Mouse (Mus musculus) cerebellum, adult 2 months (tissue): ENCODE results near the gene P2ry6. TPM values are rescaled to one million over a fixed set of nuclear protein-coding genes. Genes with fewer than 3 reads are reported as not detected.

Experiments
- DNase-seq, 2 experiments: peaks; one replicate each; pipeline ENCODE4 v3.0.0; 2021
- H3K27ac ChIP-seq: fragments of 200-500 bp; 2 replicates; pipeline ENCODE4 v1.5.1; 2012; ENCODE audit warnings: low read length, control low read depth, inconsistent platforms; ENCODE audit not compliant: insufficient read depth
- H3K27me3 ChIP-seq: fragments of 200-500 bp; 2 replicates; pipeline ENCODE4 v1.6.1; 2012; ENCODE audit warnings: inconsistent platforms, mild to moderate bottlenecking, low read length, moderate library complexity; ENCODE audit not compliant: control insufficient read depth, insufficient read depth
- H3K4me1 ChIP-seq: fragments of 200-500 bp; 2 replicates; pipeline ENCODE4 v1.6.1; 2011; ENCODE audit warnings: low read length; ENCODE audit not compliant: control insufficient read depth, insufficient read depth
- H3K4me3 ChIP-seq: fragments of 200-500 bp; replicated peaks from 2 replicates; pipeline ENCODE3; 2011; ENCODE audit warnings: mild to moderate bottlenecking, low read depth, low read length, control low read depth; ENCODE audit not compliant: insufficient read depth
- CTCF ChIP-seq: fragments of 200-500 bp; IDR thresholded peaks from 2 replicates; pipeline ENCODE4 v1.5.1; 2011; ENCODE audit warnings: low read depth, mild to moderate bottlenecking, control low read depth, low read length, moderate library complexity, borderline replicate concordance; ENCODE audit not compliant: insufficient read depth
- POLR2A ChIP-seq: fragments of 200-500 bp; IDR thresholded peaks from 2 replicates; pipeline ENCODE4 v1.6.1; 2011; ENCODE audit warnings: low read length, control low read depth, borderline replicate concordance; ENCODE audit not compliant: insufficient read depth
- WGBS: fragments of 180-500 bp; shearing (Covaris S2); methylation state at CpG from one replicate; pipeline ENCODE4 v1.1.7; 2018; 5-methylcytosine and 5-hydroxymethylcytosine counted together
- polyA plus RNA-seq: library from polyadenylated mRNA; depleted of rRNA; stranded (reverse); fragments of >200 nt; gene quantifications from 2 replicates; pipeline ENCODE4 v1.2.3, GENCODE M21; 2012

The P2ry6 gene
- polyA plus RNA-seq, 1 experiment: 1.1 TPM

DNA sequence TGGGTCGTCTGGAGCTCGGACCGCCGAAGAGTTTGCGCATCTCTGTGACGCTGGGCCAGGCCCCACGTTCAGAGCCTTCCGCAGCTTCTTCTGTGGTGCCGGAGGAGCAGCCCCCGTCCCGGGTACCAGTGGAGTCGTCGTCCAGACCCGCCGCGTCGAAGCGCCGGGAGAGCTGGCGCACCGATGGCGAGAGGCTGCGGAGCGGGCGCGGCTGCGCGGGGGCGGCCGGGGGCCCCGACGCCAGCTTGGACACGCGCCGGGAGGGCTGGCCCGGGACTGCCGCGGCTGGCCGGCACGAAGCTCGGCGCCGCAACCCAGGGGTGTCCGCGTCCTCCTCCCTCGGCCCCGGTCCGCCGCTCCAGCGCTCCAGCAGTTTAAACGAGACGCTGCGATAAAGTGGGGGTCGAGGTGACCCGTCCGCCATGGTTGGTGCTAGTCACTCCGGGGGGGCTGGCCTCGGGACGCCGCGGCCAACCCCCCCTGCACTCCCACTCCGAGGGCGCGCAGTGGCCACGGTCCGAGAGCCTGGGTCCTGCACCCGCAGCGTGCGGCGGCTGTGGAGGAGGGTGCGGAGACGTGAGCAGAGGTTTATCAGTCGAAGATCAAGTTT is 43.0 kb downstream of the P2ry6 start:
- no peak overlapping the region for H3K27ac ChIP-seq
- TF ChIP-seq CTCF (no peak), POLR2A (no peak)
- H3K4me1 ChIP-seq: peaks cover 3% of the 10 kb centered on the region; the same call in 1 of the 2 replicates
- H3K27me3 ChIP-seq: peaks cover 10% of the 10 kb centered on the region; the same call in 1 of the 2 replicates
- DNase-seq: no peak
- WGBS: under 1% methylated on average over 73 of the region's 73 CpGs
- no peak overlapping the region for H3K4me3 ChIP-seq

- 15% methylated on average over 53 of the region's 53 CpGs for WGBS
- no peak overlapping the region for H3K27ac ChIP-seq
- no peak overlapping the region for H3K4me3 ChIP-seq
- TF ChIP-seq POLR2A (no peak), CTCF (no peak)
- peaks cover 10% of the 10 kb centered on the region; the same call in 1 of the 2 replicates for H3K27me3 ChIP-seq
- DNase-seq: no peak
- peaks cover 6% of the 10 kb centered on the region; the same call in 1 of the 2 replicates for H3K4me1 ChIP-seq
Measured at GRCm38 (mm10) chr7:100930619-100931315, 43.7 kb downstream of the P2ry6 start.

DNA sequence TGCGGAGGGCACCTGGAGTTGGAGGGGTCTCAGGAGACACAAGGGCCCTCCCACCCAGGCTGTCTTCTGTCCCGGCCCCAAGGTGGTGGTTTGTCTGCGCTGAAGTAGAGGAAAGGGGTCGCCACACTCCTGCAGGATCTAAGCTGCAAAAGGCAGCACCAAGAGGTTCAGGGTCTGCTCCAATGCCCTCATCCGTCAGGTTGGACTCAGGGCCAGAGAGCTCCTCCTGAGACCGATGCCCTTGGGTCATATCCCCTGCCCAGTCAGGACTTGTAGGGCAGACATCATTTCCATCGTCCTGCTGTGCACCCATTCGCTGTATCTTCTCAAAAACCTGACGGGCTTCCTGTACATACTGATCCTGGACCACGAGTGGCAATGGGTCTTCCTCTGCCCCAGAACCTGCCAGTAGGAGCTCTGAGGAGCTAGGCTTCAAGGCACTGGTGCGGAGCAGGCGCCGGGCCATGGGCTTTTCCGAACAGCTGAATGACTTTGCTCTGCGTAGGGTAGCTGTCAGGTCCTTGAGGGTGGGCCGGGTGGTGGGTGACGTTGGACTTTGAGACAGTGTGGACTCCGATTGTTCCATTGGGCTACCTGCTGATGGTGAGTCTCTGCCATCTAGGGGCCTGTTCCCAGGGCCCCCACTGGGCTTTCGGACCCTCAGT is 44.7 kb downstream of the P2ry6 start:
- no peak for DNase-seq
- no peak for TF ChIP-seq POLR2A
- WGBS: 86% methylated on average over 19 of the region's 19 CpGs
- Histone ChIP-seq H3K4me3 (no peak overlapping the region), H3K27me3 (peaks cover 10% of the 10 kb centered on the region; the same call in 1 of the 2 replicates), H3K4me1 (peaks cover 6% of the 10 kb centered on the region; the same call in 1 of the 2 replicates), H3K27ac (no peak overlapping the region)

- no peak for DNase-seq
- TF ChIP-seq POLR2A: no peak
- no peak for TF ChIP-seq CTCF
- peaks cover 6% of the 10 kb centered on the region; the same call in 1 of the 2 replicates for H3K4me1 ChIP-seq
- peaks cover 10% of the 10 kb centered on the region; the same call in 1 of the 2 replicates for H3K27me3 ChIP-seq
- 66% methylated on average over 9 of the region's 9 CpGs for WGBS
- H3K27ac ChIP-seq: no peak overlapping the region
- H3K4me3 ChIP-seq: no peak overlapping the region
Measured at GRCm38 (mm10) chr7:100928456-100928855, 46.0 kb downstream of the P2ry6 start.

DNA sequence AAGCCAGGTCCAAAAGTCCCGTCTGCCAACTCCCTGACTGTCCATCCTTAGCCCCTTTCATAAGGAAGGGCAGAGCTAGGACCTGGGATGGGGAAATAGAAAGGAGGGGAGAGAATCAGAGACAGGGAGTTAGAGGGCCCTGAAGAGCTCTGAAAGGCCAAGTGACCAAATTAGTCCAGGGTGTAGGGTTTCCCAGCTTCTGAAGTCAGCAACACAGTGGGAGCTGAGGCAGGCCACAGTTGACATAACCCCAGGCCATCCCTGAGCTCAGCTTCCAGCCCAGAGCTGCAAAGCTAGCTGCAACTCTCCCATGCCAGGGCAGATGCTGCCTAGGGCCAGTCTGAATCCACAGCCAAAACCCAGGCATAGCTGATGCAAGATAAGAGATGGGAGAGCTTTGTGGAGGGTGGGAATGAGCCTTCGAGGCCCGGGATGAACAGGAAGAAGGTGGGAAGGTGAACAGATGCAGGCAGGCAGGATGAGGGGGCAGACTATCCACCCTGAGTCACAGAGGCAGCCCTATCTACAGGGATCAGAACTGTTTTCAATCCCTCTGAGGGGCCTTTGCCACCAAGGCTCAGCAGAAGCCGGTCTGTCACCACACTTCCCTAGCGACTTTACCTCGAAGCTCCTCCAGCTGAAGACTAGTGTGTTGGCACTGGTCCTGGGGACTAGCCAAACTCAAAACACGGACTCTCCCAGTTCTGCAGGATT is 47.0 kb downstream of the P2ry6 start:
- no peak for DNase-seq
- Histone ChIP-seq H3K4me1 (peaks cover 6% of the 10 kb centered on the region; the same call in 1 of the 2 replicates), H3K4me3 (no peak overlapping the region), H3K27me3 (peaks cover 10% of the 10 kb centered on the region; the same call in 1 of the 2 replicates), H3K27ac (no peak overlapping the region)
- TF ChIP-seq POLR2A (no peak), CTCF (no peak)
- WGBS: 57% methylated on average over 7 of the region's 7 CpGs

DNA sequence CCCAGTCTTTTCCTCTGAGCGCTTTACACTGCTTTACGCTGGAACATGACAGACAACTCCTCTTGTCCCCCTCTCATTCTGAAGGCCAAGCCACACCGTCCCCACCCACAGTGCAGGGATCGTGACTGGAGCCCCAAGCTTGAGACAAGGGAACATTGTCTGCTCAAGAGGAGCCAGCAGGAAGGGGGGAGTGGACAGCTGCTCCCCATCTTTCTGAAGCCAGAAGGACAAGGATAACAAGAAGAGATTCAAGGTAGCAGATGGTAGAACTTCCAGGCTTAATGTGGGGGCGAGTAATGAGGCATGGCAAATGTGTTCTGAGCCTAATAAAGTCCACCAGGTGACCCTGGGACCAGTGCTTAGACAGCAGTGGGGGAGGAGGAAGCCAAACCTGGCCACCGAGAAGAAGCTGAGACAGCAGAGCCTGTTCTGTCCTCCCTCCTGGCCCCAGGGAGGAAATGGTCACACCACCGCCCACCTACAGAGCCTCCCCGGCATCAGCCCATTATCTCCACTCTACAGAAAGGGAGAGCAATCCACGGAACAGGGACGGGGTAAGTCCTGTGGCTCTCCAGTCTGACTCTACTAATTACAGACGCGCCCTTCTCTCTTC is 48.0 kb downstream of the P2ry6 start:
- DNase-seq: no peak
- H3K27me3 ChIP-seq: peaks cover 6% of the 10 kb centered on the region; the same call in 1 of the 2 replicates
- WGBS: 28% methylated on average over 12 of the region's 12 CpGs
- no peak overlapping the region for H3K27ac ChIP-seq
- no peak for TF ChIP-seq POLR2A
- no peak overlapping the region for H3K4me3 ChIP-seq
- peaks cover 6% of the 10 kb centered on the region; the same call in 1 of the 2 replicates for H3K4me1 ChIP-seq
